Mouse (Mus musculus) lung, adult 2 months (tissue): ENCODE data around the gene Zswim4. TPM values are rescaled to one million over a fixed set of nuclear protein-coding genes. Genes with fewer than 3 reads are reported as not detected.
A peak's percentile ranks its signal among the peaks of the same experiment; 100 is the strongest.

Experiments used
- DNase-seq: peaks from one replicate; pipeline ENCODE4 v3.0.0; 2022
- H3K4me1 ChIP-seq: fragments of 200-500 bp; 2 replicates; pipeline ENCODE4 v1.6.1; 2011; ENCODE audit warnings: low read length; ENCODE audit not compliant: control insufficient read depth, insufficient read depth
- H3K4me3 ChIP-seq: fragments of 200-500 bp; replicated peaks from 2 replicates; pipeline ENCODE3; 2011; ENCODE audit warnings: low read depth, mild to moderate bottlenecking, control low read depth, low read length; ENCODE audit errors: extremely low read depth
- CTCF ChIP-seq: fragments of 200-500 bp; IDR thresholded peaks from 2 replicates; pipeline ENCODE4 v1.5.1; 2011; ENCODE audit warnings: mild to moderate bottlenecking, low read length, control low read depth; ENCODE audit not compliant: insufficient read depth
- POLR2A ChIP-seq: fragments of 200-500 bp; IDR thresholded peaks from 2 replicates; pipeline ENCODE4 v1.6.1; 2011; ENCODE audit warnings: low read depth, mild to moderate bottlenecking, control low read depth, low read length, borderline replicate concordance; ENCODE audit errors: extremely low read depth
- WGBS: fragments of 180-500 bp; shearing (Covaris S2); methylation state at CpG from one replicate; pipeline ENCODE4 v1.1.7; 2018; 5-methylcytosine and 5-hydroxymethylcytosine counted together
- polyA plus RNA-seq: library from polyadenylated mRNA; depleted of rRNA; stranded (reverse); fragments of >200 nt; gene quantifications from 2 replicates; pipeline ENCODE4 v1.2.3, GENCODE M21; 2012

Zswim4 gene
- polyA plus RNA-seq, 1 experiment = 24.0 TPM

GRCm38 (mm10) chr8:84193566-84193965 is 43.3 kb downstream of the Zswim4 start:
- TF ChIP-seq CTCF (peak; percentile 38; the same call in 1 of the 2 replicates), POLR2A (no peak)
- WGBS = 85% methylated on average over 5 of the region's 5 CpGs
- no peak for DNase-seq
- Histone ChIP-seq H3K4me3 (no peak overlapping the region), H3K4me1 (peaks cover 15% of the 10 kb centered on the region)

GRCm38 (mm10) chr8:84193161-84193560 is 43.7 kb downstream of the Zswim4 start:
- 70% methylated on average over 4 of the region's 4 CpGs for WGBS
- no peak for TF ChIP-seq CTCF
- no peak for DNase-seq
- Histone ChIP-seq H3K4me3 (no peak overlapping the region), H3K4me1 (peaks cover 14% of the 10 kb centered on the region)

- peak; percentile 89 for DNase-seq
- Histone ChIP-seq H3K4me1 (peaks cover 10% of the 10 kb centered on the region), H3K4me3 (peak overlapping the region; percentile 67)
- WGBS = 2% methylated on average over 33 of the region's 33 CpGs
- TF ChIP-seq CTCF = no peak
Measured at GRCm38 (mm10) chr8:84192555-84192954, 44.3 kb downstream of the Zswim4 start.

- peak; percentile 85 for DNase-seq
- 9% methylated on average over 13 of the region's 13 CpGs for WGBS
- peak overlapping the region; percentile 40 for H3K4me3 ChIP-seq
Measured at GRCm38 (mm10) chr8:84192023-84192422, 44.8 kb downstream of the Zswim4 start.

GRCm38 (mm10) chr8:84190191-84190867 is 46.5 kb downstream of the Zswim4 start:
- WGBS = 92% methylated on average over 7 of the region's 7 CpGs
- TF ChIP-seq CTCF (no peak), POLR2A (no peak)
- Histone ChIP-seq H3K4me1 (peaks cover 14% of the 10 kb centered on the region), H3K4me3 (no peak overlapping the region)
- no peak for DNase-seq

More at GRCm38 (mm10) chr8:84192023-84192422, 44.8 kb downstream of the Zswim4 start:
- TF ChIP-seq POLR2A (peak; percentile 68; the same call in 1 of the 2 replicates), CTCF (no peak)
- H3K4me1 ChIP-seq = peaks cover 13% of the 10 kb centered on the region

- Histone ChIP-seq H3K4me1 (peaks cover 14% of the 10 kb centered on the region), H3K4me3 (no peak overlapping the region)
- TF ChIP-seq POLR2A = peak; percentile 74; the same call in 1 of the 2 replicates
- no peak for TF ChIP-seq CTCF
- WGBS = 28% methylated on average over 4 of the region's 4 CpGs
- DNase-seq = no peak
Measured at GRCm38 (mm10) chr8:84189603-84190002, 47.3 kb downstream of the Zswim4 start.

GRCm38 (mm10) chr8:84188671-84189070 is 48.2 kb downstream of the Zswim4 start:
- H3K4me3 ChIP-seq = no peak overlapping the region
- 69% methylated on average over 10 of the region's 10 CpGs for WGBS
- H3K4me1 ChIP-seq = peaks cover 14% of the 10 kb centered on the region
- no peak for DNase-seq
- TF ChIP-seq POLR2A (peak; percentile 26; the same call in 1 of the 2 replicates), CTCF (no peak)

GRCm38 (mm10) chr8:84187065-84187755 is 49.6 kb downstream of the Zswim4 start:
- 5% methylated on average over 21 of the region's 21 CpGs for WGBS
- peak; percentile 72 for DNase-seq
- peaks cover 18% of the 10 kb centered on the region for H3K4me1 ChIP-seq
- TF ChIP-seq POLR2A (no peak), CTCF (peak; percentile 80)
- peak overlapping the region; percentile 53 for H3K4me3 ChIP-seq

GRCm38 (mm10) chr8:84186547-84186946 is 50.3 kb downstream of the Zswim4 start:
- Histone ChIP-seq H3K4me1 (peaks cover 14% of the 10 kb centered on the region), H3K4me3 (peak overlapping the region; percentile 53)
- TF ChIP-seq CTCF (peak; percentile 94), POLR2A (peak; percentile 10; the same call in 1 of the 2 replicates)
- WGBS = under 1% methylated on average over 12 of the region's 12 CpGs
- peak; percentile 77 for DNase-seq

- H3K4me3 ChIP-seq = peak within 1 kb of the TSS; percentile 81
- TF ChIP-seq CTCF = no peak
- no peak for TF ChIP-seq POLR2A
- 96% methylated on average over 7 of the region's 7 CpGs for WGBS
- no peak for DNase-seq
- peaks cover 17% of the 10 kb centered on the region for H3K4me1 ChIP-seq
Measured at GRCm38 (mm10) chr8:84185117-84185516, 51.7 kb downstream of the Zswim4 start, which contains the start of gene Nanos3. Gene Nanos3, minus strand, starts transcription at chr8:84185217.
